Mouse (Mus musculus) limb, embryonic 15.5 days (tissue): ENCODE results near the gene Tcf7l2. TPM values are rescaled to one million over a fixed set of nuclear protein-coding genes. Genes with fewer than 3 reads are reported as not detected.

Experiments used
- ATAC-seq: fragments of 200-750 bp; cut with Nextera tagmentation; 2 replicates; pipeline ENCODE4 v1.8.0; 2017; ENCODE audit warnings: low read depth, moderate TSS enrichment; ENCODE audit not compliant: insufficient number of reproducible peaks, low FRiP score, low TSS enrichment
- H3K27ac ChIP-seq: fragments of 300-500 bp; sonication (generic); 2 replicates; pipeline ENCODE4 v1.5.1; 2015; ENCODE audit warnings: moderate library complexity, mild to moderate bottlenecking, inconsistent platforms
- H3K27me3 ChIP-seq: fragments of 300-500 bp; sonication (generic); 2 replicates; pipeline ENCODE4 v1.6.1; 2015; ENCODE audit warnings: inconsistent platforms
- H3K36me3 ChIP-seq: fragments of 300-500 bp; sonication (generic); 2 replicates; pipeline ENCODE4 v1.6.1; 2015; ENCODE audit warnings: inconsistent platforms
- H3K4me1 ChIP-seq: fragments of 300-500 bp; sonication (generic); 2 replicates; pipeline ENCODE4 v1.6.1; 2015; ENCODE audit warnings: inconsistent platforms
- H3K4me2 ChIP-seq: fragments of 300-500 bp; sonication (generic); 2 replicates; pipeline ENCODE4 v1.6.1; 2015; ENCODE audit warnings: mild to moderate bottlenecking, inconsistent platforms
- H3K4me3 ChIP-seq: fragments of 300-500 bp; sonication (generic); 2 replicates; pipeline ENCODE4 v1.5.1; 2015; ENCODE audit warnings: mild to moderate bottlenecking, inconsistent platforms
- H3K9ac ChIP-seq: fragments of 300-500 bp; sonication (generic); 2 replicates; pipeline ENCODE4 v1.6.1; 2015; ENCODE audit warnings: inconsistent platforms
- H3K9me3 ChIP-seq: fragments of 300-500 bp; sonication (generic); 2 replicates; pipeline ENCODE4 v1.6.1; 2016; ENCODE audit warnings: inconsistent platforms
- WGBS: fragments of 180-500 bp; shearing (Covaris S2); methylation state at CpG from one replicate; pipeline ENCODE4 v1.1.7; 2015; 5-methylcytosine and 5-hydroxymethylcytosine counted together
- polyA plus RNA-seq: library from polyadenylated mRNA; unstranded; fragments of >200 nt; fragmentation: Nextera tagmentation; extraction: Ambion mirVana; gene quantifications from 2 replicates; pipeline ENCODE4 v1.2.1, GENCODE M21; 2015

The Tcf7l2 gene
- polyA plus RNA-seq, 1 experiment from 2014 or later = 90.5 TPM

DNA sequence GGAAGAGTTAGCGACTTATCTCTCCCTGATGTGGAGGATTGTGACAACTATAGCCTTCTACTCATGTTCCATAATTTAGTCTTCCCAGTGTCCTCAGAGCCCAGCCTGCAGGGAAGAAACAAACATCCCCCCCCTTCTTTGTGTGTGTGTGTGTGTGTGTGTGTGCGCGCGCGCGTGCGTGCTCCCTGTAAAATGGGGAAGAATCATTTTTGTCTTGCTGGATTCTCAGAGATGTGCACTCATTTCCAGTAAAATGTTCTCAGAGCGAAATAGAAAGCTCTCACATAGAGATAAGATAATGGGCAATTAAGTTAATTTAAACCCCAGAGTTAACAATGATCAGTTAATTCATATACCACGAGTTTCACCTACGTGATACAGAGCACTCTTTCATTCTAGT, 112.8 kb downstream of the Tcf7l2 start:
- no peak overlapping the region for H3K27ac ChIP-seq
- H3K4me1 ChIP-seq = peaks cover 30% of the 10 kb centered on the region
- no peak overlapping the region for H3K4me2 ChIP-seq
- 0 out of 2 replicates have a peak, but pooled peaks cover 5% of the 10 kb centered on the region for H3K36me3 ChIP-seq
- H3K27me3 ChIP-seq = no peaks in the 10 kb centered on the region
- H3K9me3 ChIP-seq = no peaks in the 10 kb centered on the region
- 81% methylated on average over 10 of the region's 10 CpGs for WGBS
- no peak overlapping the region for H3K4me3 ChIP-seq
- no peak for ATAC-seq
- no peak overlapping the region for H3K9ac ChIP-seq

DNA sequence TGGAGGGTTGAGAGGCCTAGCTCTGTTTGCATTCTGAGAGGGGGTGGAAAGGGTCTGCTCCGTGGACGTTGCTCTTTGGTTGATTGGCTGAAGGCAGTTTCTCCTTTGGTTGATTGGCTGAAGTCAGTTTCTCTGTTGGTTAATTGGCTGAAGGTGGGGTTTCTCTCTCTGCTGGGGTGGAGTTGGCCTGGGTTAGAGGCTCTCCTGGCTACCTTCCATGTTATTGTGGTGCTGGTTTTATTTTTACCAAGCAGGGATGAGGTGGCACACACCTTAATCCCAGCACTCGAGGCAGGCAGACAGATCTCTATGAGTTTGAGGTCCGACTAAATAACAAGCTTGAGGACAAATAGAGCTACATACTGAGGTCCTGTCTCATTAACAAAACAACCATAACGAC, 114.0 kb downstream of the Tcf7l2 start:
- Histone ChIP-seq H3K4me3 (no peak overlapping the region), H3K4me2 (no peak overlapping the region), H3K36me3 (0 out of 2 replicates have a peak, but pooled peaks cover 5% of the 10 kb centered on the region), H3K27ac (no peak overlapping the region), H3K4me1 (peaks cover 20% of the 10 kb centered on the region), H3K9me3 (no peaks in the 10 kb centered on the region), H3K9ac (no peak overlapping the region), H3K27me3 (no peaks in the 10 kb centered on the region)
- 69% methylated on average over 5 of the region's 5 CpGs for WGBS
- no peak for ATAC-seq

DNA sequence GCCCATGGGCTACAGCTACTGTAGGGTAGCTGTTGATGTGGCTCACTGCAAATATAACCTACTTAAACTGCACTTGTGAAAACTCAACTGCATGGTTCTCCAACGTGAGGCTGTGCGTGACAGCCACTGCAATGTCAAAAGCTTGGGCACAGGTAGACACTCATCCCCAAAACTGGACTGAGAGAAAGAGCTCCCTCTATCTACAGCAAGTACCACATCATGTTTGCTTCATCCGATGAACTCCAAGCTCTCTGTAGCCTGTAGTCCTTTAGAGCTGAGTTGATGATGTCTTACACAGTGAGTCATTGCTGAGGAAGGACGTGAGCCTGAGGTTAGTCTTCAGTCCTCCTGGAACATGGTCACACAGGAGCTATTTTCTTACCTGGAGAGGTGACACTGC, 115.7 kb downstream of the Tcf7l2 start:
- ATAC-seq = no peak
- 86% methylated on average over 4 of the region's 4 CpGs for WGBS
- no peak overlapping the region for H3K9ac ChIP-seq

DNA sequence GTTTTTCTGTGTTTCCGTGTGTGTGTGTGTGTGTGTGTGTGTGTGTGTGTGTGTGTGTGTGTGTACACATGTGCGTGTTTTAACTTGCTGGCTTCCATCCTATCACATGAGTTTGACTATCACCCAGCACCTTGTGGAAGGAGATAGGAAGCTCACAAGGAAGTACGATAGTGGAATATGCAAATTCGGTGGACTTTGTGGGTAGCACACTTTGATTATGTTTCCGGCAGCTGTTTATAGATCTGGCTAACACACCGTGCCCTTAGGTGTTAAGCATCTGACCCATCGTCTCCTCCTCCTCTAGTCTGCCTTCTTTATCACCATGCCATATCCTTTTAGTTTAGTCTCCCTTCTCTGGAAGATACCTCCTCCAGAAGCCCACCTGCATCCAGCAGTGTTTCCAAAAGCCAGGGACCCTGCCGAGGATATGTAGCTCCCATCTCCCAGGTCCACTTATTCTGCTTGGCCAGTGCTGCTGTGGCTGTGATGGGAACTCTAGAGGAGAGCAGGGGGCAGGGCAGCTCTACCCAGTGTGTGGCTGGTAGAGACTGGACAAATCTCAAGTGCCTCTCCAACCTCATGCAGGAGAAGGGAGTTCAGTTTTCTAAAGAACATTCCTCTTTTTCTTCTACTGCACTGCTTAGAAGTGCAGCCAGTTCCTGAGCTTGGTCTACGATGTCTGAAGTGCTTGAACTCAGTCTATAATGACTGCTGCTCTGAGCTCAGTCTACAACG, 118.6 kb downstream of the Tcf7l2 start:
- no peak overlapping the region for H3K9ac ChIP-seq
- H3K4me3 ChIP-seq = no peak overlapping the region
- ATAC-seq = no peak
- no peak overlapping the region for H3K27ac ChIP-seq
- no peaks in the 10 kb centered on the region for H3K9me3 ChIP-seq
- 0 out of 2 replicates have a peak, but pooled peaks cover 5% of the 10 kb centered on the region for H3K36me3 ChIP-seq
- H3K27me3 ChIP-seq = no peaks in the 10 kb centered on the region
- no peak overlapping the region for H3K4me2 ChIP-seq
- peaks cover 7% of the 10 kb centered on the region; the same call in 1 of the 2 replicates for H3K4me1 ChIP-seq
- 75% methylated on average over 10 of the region's 10 CpGs for WGBS

More for the DNA sequence above, 115.7 kb downstream of the Tcf7l2 start:
- no peak overlapping the region for H3K4me3 ChIP-seq
- H3K9me3 ChIP-seq = no peaks in the 10 kb centered on the region
- H3K4me2 ChIP-seq = no peak overlapping the region
- no peak overlapping the region for H3K27ac ChIP-seq
- H3K36me3 ChIP-seq = 0 out of 2 replicates have a peak, but pooled peaks cover 5% of the 10 kb centered on the region
- no peaks in the 10 kb centered on the region for H3K27me3 ChIP-seq
- 0 out of 2 replicates have a peak, but pooled peaks cover 4% of the 10 kb centered on the region for H3K4me1 ChIP-seq

DNA sequence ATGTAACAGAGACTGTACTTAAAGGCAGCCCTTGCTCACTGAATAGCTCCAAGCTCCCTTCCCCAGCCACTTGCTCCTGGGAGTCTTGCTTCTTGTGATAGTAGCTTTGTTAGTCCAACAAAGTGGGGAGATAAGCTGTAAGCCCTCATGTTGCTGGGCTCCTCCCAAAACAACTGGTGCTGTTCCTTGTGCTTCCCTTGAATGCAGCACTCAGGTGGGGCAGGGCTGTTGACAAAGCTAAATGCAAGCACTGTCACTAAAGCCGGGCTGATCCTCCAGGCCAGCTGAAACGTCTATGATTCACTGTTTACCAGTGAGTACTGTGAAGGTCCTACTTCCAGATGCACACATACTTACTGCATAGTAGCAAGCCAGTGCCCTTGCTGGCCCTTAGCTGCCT, 120.1 kb downstream of the Tcf7l2 start:
- no peak overlapping the region for H3K27ac ChIP-seq
- H3K4me3 ChIP-seq = no peak overlapping the region
- H3K4me2 ChIP-seq = no peak overlapping the region
- 63% methylated on average over 2 of the region's 2 CpGs for WGBS
- no peak overlapping the region for H3K9ac ChIP-seq
- no peaks in the 10 kb centered on the region for H3K27me3 ChIP-seq
- no peaks in the 10 kb centered on the region for H3K9me3 ChIP-seq
- peaks cover 9% of the 10 kb centered on the region; the same call in 1 of the 2 replicates for H3K4me1 ChIP-seq
- H3K36me3 ChIP-seq = 0 out of 2 replicates have a peak, but pooled peaks cover 10% of the 10 kb centered on the region
- ATAC-seq = no peak

DNA sequence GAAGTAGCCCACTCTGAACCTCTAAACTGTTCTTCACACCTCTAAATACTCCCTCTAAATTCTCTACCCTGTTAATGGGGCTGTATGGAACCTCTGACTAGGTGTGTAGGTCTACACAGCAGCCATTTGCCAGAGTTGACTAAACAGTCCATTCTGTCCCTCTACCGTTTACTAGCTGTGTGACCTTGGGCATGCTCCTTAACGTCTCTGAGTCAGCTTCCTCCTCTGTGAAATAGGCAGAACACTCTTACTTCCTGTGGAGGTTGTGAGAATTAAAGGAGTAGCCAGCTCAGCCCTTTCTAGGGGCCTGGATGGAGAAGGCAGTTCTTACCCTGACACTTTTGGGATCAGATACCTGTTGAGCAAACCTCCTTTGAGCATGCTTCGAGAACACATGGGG, 120.9 kb downstream of the Tcf7l2 start:
- ATAC-seq = no peak
- H3K9me3 ChIP-seq = no peaks in the 10 kb centered on the region
- peaks cover 15% of the 10 kb centered on the region for H3K4me1 ChIP-seq
- H3K27ac ChIP-seq = no peak overlapping the region
- WGBS = 74% methylated on average over 3 of the region's 3 CpGs
- H3K9ac ChIP-seq = no peak overlapping the region
- no peaks in the 10 kb centered on the region for H3K27me3 ChIP-seq
- no peak overlapping the region for H3K4me2 ChIP-seq
- H3K36me3 ChIP-seq = 0 out of 2 replicates have a peak, but pooled peaks cover 10% of the 10 kb centered on the region
- H3K4me3 ChIP-seq = no peak overlapping the region

- Histone ChIP-seq H3K36me3 (0 out of 2 replicates have a peak, but pooled peaks cover 5% of the 10 kb centered on the region), H3K4me3 (no peak overlapping the region), H3K9ac (no peak overlapping the region), H3K4me2 (no peak overlapping the region), H3K4me1 (peaks cover 24% of the 10 kb centered on the region), H3K9me3 (no peaks in the 10 kb centered on the region), H3K27me3 (no peaks in the 10 kb centered on the region), H3K27ac (no peak overlapping the region)
- no peak for ATAC-seq
- 93% methylated on average over 2 of the region's 2 CpGs for WGBS
These were observed 123.4 kb downstream of the Tcf7l2 start for GRCm38 (mm10) chr19:55865049-55865448.

DNA sequence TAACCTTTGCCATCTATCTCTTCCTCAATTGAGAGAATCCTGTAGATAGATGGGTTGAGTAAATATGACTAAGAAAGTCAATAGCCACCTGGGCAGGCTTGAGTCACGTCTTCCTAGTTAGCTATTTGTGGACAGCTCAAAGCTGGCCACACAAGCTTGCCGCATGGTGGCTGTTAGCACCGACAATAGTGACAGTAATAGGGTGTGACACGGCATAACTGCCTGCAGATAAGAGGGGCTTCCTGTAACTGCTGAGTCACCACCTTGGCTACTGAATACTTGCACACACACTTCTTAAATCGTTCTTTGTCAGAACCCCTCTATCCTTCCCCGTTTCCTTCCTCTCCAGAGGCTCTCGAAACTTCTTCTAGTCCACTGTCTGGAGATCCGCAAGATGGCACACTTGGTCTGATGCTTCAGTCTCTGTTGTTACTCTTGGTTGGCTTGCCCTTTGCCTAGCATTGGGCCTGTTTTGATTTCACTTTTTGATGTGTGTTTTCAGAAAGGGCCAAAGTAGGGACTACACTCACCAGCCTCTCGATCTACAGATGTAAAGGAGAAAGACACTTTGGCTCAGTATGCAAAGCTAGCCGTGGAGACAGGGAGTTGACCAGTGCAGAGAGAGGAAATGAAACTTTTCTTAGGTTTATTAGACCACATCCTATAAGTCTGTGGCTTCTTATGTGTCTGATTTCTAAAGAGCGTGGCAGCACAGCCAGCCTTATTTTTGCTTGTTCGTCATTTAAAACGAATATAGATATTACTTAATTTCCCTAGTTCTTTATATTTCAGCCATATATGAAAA, 124.4 kb downstream of the Tcf7l2 start:
- Histone ChIP-seq H3K4me1 (peaks cover 33% of the 10 kb centered on the region), H3K9me3 (no peaks in the 10 kb centered on the region), H3K27ac (no peak overlapping the region), H3K9ac (no peak overlapping the region), H3K36me3 (0 out of 2 replicates have a peak, but pooled peaks cover 5% of the 10 kb centered on the region), H3K4me3 (no peak overlapping the region), H3K27me3 (no peaks in the 10 kb centered on the region), H3K4me2 (no peak overlapping the region)
- WGBS = 76% methylated on average over 13 of the region's 13 CpGs
- ATAC-seq = no peak

- H3K9ac ChIP-seq = no peak overlapping the region
- H3K4me3 ChIP-seq = no peak overlapping the region
- no peak for ATAC-seq
- no peaks in the 10 kb centered on the region for H3K9me3 ChIP-seq
- no peaks in the 10 kb centered on the region for H3K27me3 ChIP-seq
- no peak overlapping the region for H3K4me2 ChIP-seq
- 0 out of 2 replicates have a peak, but pooled peaks cover 5% of the 10 kb centered on the region for H3K36me3 ChIP-seq
- peaks cover 44% of the 10 kb centered on the region for H3K4me1 ChIP-seq
- 75% methylated on average over 6 of the region's 6 CpGs for WGBS
- H3K27ac ChIP-seq = no peak overlapping the region
These were observed 125.6 kb downstream of the Tcf7l2 start for GRCm38 (mm10) chr19:55867255-55867654.

- ATAC-seq = no peak
- Histone ChIP-seq H3K4me1 (peaks cover 50% of the 10 kb centered on the region), H3K9ac (no peak overlapping the region), H3K4me3 (no peak overlapping the region), H3K27ac (no peak overlapping the region), H3K4me2 (no peak overlapping the region), H3K27me3 (no peaks in the 10 kb centered on the region), H3K36me3 (0 out of 2 replicates have a peak, but pooled peaks cover 5% of the 10 kb centered on the region), H3K9me3 (no peaks in the 10 kb centered on the region)
- 57% methylated on average over 3 of the region's 3 CpGs for WGBS
These were observed 126.3 kb downstream of the Tcf7l2 start for GRCm38 (mm10) chr19:55867905-55868304.

GRCm38 (mm10) chr19:55868597-55868996, 127.0 kb downstream of the Tcf7l2 start:
- no peak overlapping the region for H3K4me2 ChIP-seq
- H3K9me3 ChIP-seq = no peaks in the 10 kb centered on the region
- WGBS = 82% methylated on average over 4 of the region's 4 CpGs
- H3K27me3 ChIP-seq = no peaks in the 10 kb centered on the region
- peaks cover 50% of the 10 kb centered on the region for H3K4me1 ChIP-seq
- ATAC-seq = no peak
- H3K9ac ChIP-seq = no peak overlapping the region
- H3K4me3 ChIP-seq = no peak overlapping the region
- H3K27ac ChIP-seq = no peak overlapping the region
- H3K36me3 ChIP-seq = 0 out of 2 replicates have a peak, but pooled peaks cover 5% of the 10 kb centered on the region

DNA sequence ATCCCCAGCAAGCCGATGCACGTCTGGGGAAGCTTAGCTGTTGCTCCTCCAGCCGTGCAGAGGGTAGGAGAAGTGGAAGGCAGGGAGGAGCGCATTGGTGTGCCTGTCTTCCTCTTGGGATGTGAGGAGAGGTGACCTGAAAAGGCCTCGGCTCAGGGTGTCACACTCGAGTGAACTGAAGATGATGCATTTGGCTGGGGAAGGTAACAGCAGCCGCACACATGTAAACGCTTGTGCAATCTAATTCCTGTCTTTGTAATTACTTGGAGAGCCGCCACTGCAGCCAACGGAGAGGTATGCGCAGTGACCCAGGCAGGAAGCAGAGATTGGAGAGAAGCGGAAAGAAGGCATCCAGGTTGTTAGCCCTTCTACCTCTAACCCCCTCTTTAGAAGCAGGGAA, 129.2 kb downstream of the Tcf7l2 start:
- no peaks in the 10 kb centered on the region for H3K9me3 ChIP-seq
- no peak for ATAC-seq
- no peak overlapping the region for H3K4me2 ChIP-seq
- WGBS = 52% methylated on average over 12 of the region's 12 CpGs
- H3K4me1 ChIP-seq = peaks cover 62% of the 10 kb centered on the region
- no peak overlapping the region for H3K9ac ChIP-seq
- H3K27ac ChIP-seq = no peak overlapping the region
- H3K27me3 ChIP-seq = no peaks in the 10 kb centered on the region
- H3K36me3 ChIP-seq = no peaks in the 10 kb centered on the region
- H3K4me3 ChIP-seq = no peak overlapping the region
